Mouse (Mus musculus) MEL (cell line): ENCODE results near the gene Fam181a. TPM values are rescaled to one million over a fixed set of nuclear protein-coding genes. Genes with fewer than 3 reads are reported as not detected.
A peak's percentile ranks its signal among the peaks of the same experiment; 100 is the strongest.

ENCODE experiments used
- DNase-seq: peaks from one replicate; pipeline ENCODE4 v3.0.0; 2011; ENCODE audit warnings: low read depth, low spot score
- H3K27ac ChIP-seq: 2 replicates; pipeline ENCODE4 v1.5.1; 2012; ENCODE audit warnings: low read depth, mild to moderate bottlenecking, control low read depth, low read length, moderate library complexity; ENCODE audit not compliant: control insufficient read depth
- H3K27me3 ChIP-seq, 2 experiments: fragments of 150-350 bp in 1 of 2; sonication (generic) in 1 of 2; 2 replicates each; pipeline ENCODE4 v1.6.1; 2012; ENCODE audit warnings: low read length in 2 of 2, mild to moderate bottlenecking in 2 of 2, improper control_type of control experiment in 1 of 2, moderate library complexity in 1 of 2; ENCODE audit not compliant: insufficient read depth in 2 of 2, control insufficient read depth in 1 of 2
- H3K36me3 ChIP-seq, 2 experiments: 2 replicates each; pipeline ENCODE4 v1.6.1; 2012 to 2014; ENCODE audit warnings: low read length in 2 of 2, improper control_type of control experiment in 1 of 2, inconsistent platforms in 1 of 2, mild to moderate bottlenecking in 1 of 2; ENCODE audit not compliant: insufficient read depth in 2 of 2, control insufficient read depth in 1 of 2
- H3K4me1 ChIP-seq, 2 experiments: fragments of 150-350 bp in 1 of 2; sonication (generic) in 1 of 2; 2 replicates each; pipeline ENCODE4 v1.6.1; 2012; ENCODE audit warnings: low read length in 2 of 2, improper control_type of control experiment in 1 of 2, mild to moderate bottlenecking in 1 of 2; ENCODE audit not compliant: insufficient read depth in 2 of 2, control insufficient read depth in 1 of 2
- H3K4me3 ChIP-seq, 2 experiments: fragments of 150-350 bp in 1 of 2; sonication (generic) in 1 of 2; 2 replicates each; pipeline ENCODE4 v1.5.1; 2012; ENCODE audit warnings: low read depth in 2 of 2, low read length in 2 of 2, mild to moderate bottlenecking in 2 of 2, moderate library complexity in 2 of 2, control low read depth in 1 of 2, improper control_type of control experiment in 1 of 2; ENCODE audit not compliant: control insufficient read depth in 1 of 2, insufficient read depth in 1 of 2
- H3K79me2 ChIP-seq: 2 replicates; pipeline ENCODE4 v1.6.1; 2012; ENCODE audit warnings: mild to moderate bottlenecking, low read length, moderate library complexity; ENCODE audit not compliant: control insufficient read depth, poor library complexity, insufficient read depth
- H3K9ac ChIP-seq: 2 replicates; pipeline ENCODE4 v1.6.1; 2012; ENCODE audit warnings: low read depth, mild to moderate bottlenecking, control low read depth, low read length, moderate library complexity; ENCODE audit not compliant: control insufficient read depth, poor library complexity, severe bottlenecking
- H3K9me3 ChIP-seq: fragments of 150-350 bp; sonication (generic); replicated peaks from 2 replicates; pipeline ENCODE4 v1.6.1; 2012; ENCODE audit warnings: mild to moderate bottlenecking, low read length, improper control_type of control experiment, moderate library complexity; ENCODE audit not compliant: insufficient read depth
- CTCF ChIP-seq, 3 experiments: IDR thresholded peaks in 2 of 3; conservative IDR thresholded peaks in 1 of 3; 2 replicates each; pipeline ENCODE4 v1.5.1; 2011 to 2012; ENCODE audit warnings: low read length in 3 of 3, low read depth in 2 of 3, mild to moderate bottlenecking in 2 of 3, improper control_type of control experiment in 1 of 3, inconsistent platforms in 1 of 3, mixed read lengths in 1 of 3, moderate library complexity in 1 of 3; ENCODE audit not compliant: control insufficient read depth in 1 of 3, insufficient read depth in 1 of 3, poor library complexity in 1 of 3, severe bottlenecking in 1 of 3
- E2F4 ChIP-seq: IDR thresholded peaks from 2 replicates; pipeline ENCODE4 v1.6.1; 2011; ENCODE audit warnings: low read depth, low read length, improper control_type of control experiment, borderline replicate concordance
- ELF1 ChIP-seq: IDR thresholded peaks from 2 replicates; pipeline ENCODE4 v1.6.1; 2014; ENCODE audit warnings: low read depth, mild to moderate bottlenecking, inconsistent platforms, low read length, improper control_type of control experiment, moderate library complexity
- EP300 ChIP-seq, 2 experiments: IDR thresholded peaks; 2 replicates each; pipeline ENCODE4 v1.6.1; 2011; ENCODE audit warnings: improper control_type of control experiment in 2 of 2, low read length in 2 of 2, low read depth in 1 of 2, mild to moderate bottlenecking in 1 of 2
- GATA1 ChIP-seq: IDR thresholded peaks from 2 replicates; pipeline ENCODE4 v1.6.1; 2011; ENCODE audit warnings: low read depth, low read length, improper control_type of control experiment
- HCFC1 ChIP-seq: IDR thresholded peaks from 2 replicates; pipeline ENCODE4 v1.6.1; 2012; ENCODE audit warnings: low read depth, mild to moderate bottlenecking, inconsistent platforms, low read length, improper control_type of control experiment, moderate library complexity
- KAT2A ChIP-seq: conservative IDR thresholded peaks from 2 replicates; pipeline ENCODE4 v1.6.1; 2012; ENCODE audit warnings: low read depth, low read length, improper control_type of control experiment, inconsistent platforms
- MEF2A ChIP-seq: IDR thresholded peaks from 2 replicates; pipeline ENCODE4 v1.6.1; 2014; ENCODE audit warnings: low read depth, mild to moderate bottlenecking, inconsistent platforms, low read length, improper control_type of control experiment; ENCODE audit not compliant: poor library complexity, insufficient replicate concordance, severe bottlenecking; ENCODE audit errors: extremely low read depth
- POLR2A ChIP-seq, 2 experiments: IDR thresholded peaks; 2 replicates each; pipeline ENCODE4 v1.6.1; 2011 to 2012; ENCODE audit warnings: low read length in 2 of 2, mild to moderate bottlenecking in 2 of 2, control low read depth in 1 of 2, improper control_type of control experiment in 1 of 2, low read depth in 1 of 2, moderate library complexity in 1 of 2; ENCODE audit not compliant: control insufficient read depth in 1 of 2, insufficient read depth in 1 of 2, poor library complexity in 1 of 2
- TAL1 ChIP-seq: IDR thresholded peaks from 2 replicates; pipeline ENCODE4 v1.6.1; 2012; ENCODE audit warnings: mild to moderate bottlenecking, inconsistent platforms, low read length, moderate library complexity, mixed read lengths
- TBP ChIP-seq: IDR thresholded peaks from 2 replicates; pipeline ENCODE4 v1.8.0; 2011; ENCODE audit warnings: low read depth, low read length, improper control_type of control experiment
- USF1 ChIP-seq: IDR thresholded peaks from 2 replicates; pipeline ENCODE4 v1.6.1; 2014; ENCODE audit warnings: low read depth, mild to moderate bottlenecking, inconsistent platforms, low read length, improper control_type of control experiment, moderate library complexity
- ZC3H11A ChIP-seq: IDR thresholded peaks from 2 replicates; pipeline ENCODE4 v1.6.1; 2012; ENCODE audit warnings: low read depth, mild to moderate bottlenecking, inconsistent platforms, low read length, improper control_type of control experiment
- ZKSCAN1 ChIP-seq: IDR thresholded peaks from 2 replicates; pipeline ENCODE4 v1.6.1; 2012; ENCODE audit warnings: low read depth, mild to moderate bottlenecking, inconsistent platforms, low read length, improper control_type of control experiment, moderate library complexity
- ZMIZ1 ChIP-seq: IDR thresholded peaks from 2 replicates; pipeline ENCODE4 v1.6.1; 2012; ENCODE audit warnings: low read depth, mild to moderate bottlenecking, inconsistent platforms, low read length, improper control_type of control experiment, moderate library complexity
- ZNF384 ChIP-seq: IDR thresholded peaks from 2 replicates; pipeline ENCODE4 v1.6.1; 2012; ENCODE audit warnings: low read depth, mild to moderate bottlenecking, inconsistent platforms, low read length, improper control_type of control experiment
- polyA plus RNA-seq, 2 experiments: library from polyadenylated mRNA; stranded (reverse) in 1 of 2; unstranded in 1 of 2; fragments of >175 nt in 1 of 2; fragments of >200 nt in 1 of 2; gene quantifications; 2 replicates each; pipeline versions ENCODE4 v1.2.1 to v1.2.4; 2012; ENCODE audit warnings: low replicate concordance in 2 of 2, low read depth in 1 of 2; ENCODE audit not compliant: insufficient read length in 2 of 2, insufficient read depth in 1 of 2, missing spikeins in 1 of 2
- total RNA-seq: library from RNA; depleted of rRNA; stranded (reverse); fragments of 300-350 nt; gene quantifications from 2 replicates; pipeline ENCODE4 v1.2.3, GENCODE M21; 2012

The Fam181a gene
- total and polyA plus RNA-seq, 3 experiments = not detected

GRCm38 (mm10) chr12:103341212-103341611, 30.4 kb downstream of the Fam181a start:
- Histone ChIP-seq H3K9me3 (no peaks in the 10 kb centered on the region), H3K27ac (no peak overlapping the region)
- TF ChIP-seq KAT2A (no peak), MEF2A (no peak), E2F4 (no peak), HCFC1 (no peak), GATA1 (no peak), ZNF384 (no peak), USF1 (no peak), ELF1 (no peak), TAL1 (no peak), EP300 (IDR thresholded peaks at IDR 0.05; ENCODE audit: low read depth in 1 of 2, low read length in 2 of 2) (no peak), CTCF (IDR thresholded peaks at IDR 0.05 in 2 of 3, conservative IDR thresholded peaks at IDR 0.05 in 1 of 3; ENCODE audit: control insufficient read depth in 1 of 3, insufficient read depth in 1 of 3, low read depth in 2 of 3, low read length in 3 of 3, poor library complexity in 1 of 3, severe bottlenecking in 1 of 3) (no peak), ZKSCAN1 (no peak), ZC3H11A (no peak), ZMIZ1 (no peak)
- TF ChIP-seq, all 39 proteins: peak for 0
- no peak for DNase-seq
- H3K9ac ChIP-seq = no peak overlapping the region
- H3K4me3 ChIP-seq = no peak overlapping the region
- peaks cover 0 to 3% of the 10 kb centered on the region in 2 experiments; a peak in 2 of 4 replicates for H3K27me3 ChIP-seq
- H3K4me1 ChIP-seq = peaks cover 0 to 8% of the 10 kb centered on the region in 2 experiments; a peak in 2 of 4 replicates
- no peaks in the 10 kb centered on the region for H3K79me2 ChIP-seq
- peaks cover 0 to 4% of the 10 kb centered on the region in 2 experiments; a peak in 2 of 4 replicates for H3K36me3 ChIP-seq

- TF ChIP-seq ELF1 = no peak
- TF ChIP-seq POLR2A (IDR thresholded peaks at IDR 0.05; ENCODE audit: control insufficient read depth in 1 of 2, insufficient read depth in 1 of 2, low read depth in 1 of 2, low read length in 2 of 2, poor library complexity in 1 of 2) = peak in 1 of 2 experiments; percentile 25; a peak in 1 of 4 replicates
- TF ChIP-seq EP300 (IDR thresholded peaks at IDR 0.05; ENCODE audit: low read depth in 1 of 2, low read length in 2 of 2) = peak in 1 of 2 experiments; percentile 31; a peak in 1 of 4 replicates
- peak; percentile 67 for TF ChIP-seq TBP
- peak overlapping the region; percentile 52; the same call in 1 of the 2 replicates for H3K9ac ChIP-seq
- no peaks in the 10 kb centered on the region for H3K79me2 ChIP-seq
- H3K4me3 ChIP-seq = peak overlapping the region; percentile 21 to 24; a peak in 2 of 4 replicates
- H3K27me3 ChIP-seq = no peaks in the 10 kb centered on the region; a peak in 2 of 4 replicates
- peaks cover 0 to 8% of the 10 kb centered on the region in 2 experiments; a peak in 2 of 4 replicates for H3K4me1 ChIP-seq
- no peaks in the 10 kb centered on the region for H3K9me3 ChIP-seq
- peaks cover 0 to 4% of the 10 kb centered on the region in 2 experiments; a peak in 2 of 4 replicates for H3K36me3 ChIP-seq
- peak; percentile 90 for DNase-seq
- H3K27ac ChIP-seq = peak overlapping the region; percentile 35; the same call in 1 of the 2 replicates
These were observed 32.7 kb downstream of the Fam181a start for GRCm38 (mm10) chr12:103343456-103343855.
